ENCODE assay signal across 7 mouse cellular contexts in the genomic region with DNA sequence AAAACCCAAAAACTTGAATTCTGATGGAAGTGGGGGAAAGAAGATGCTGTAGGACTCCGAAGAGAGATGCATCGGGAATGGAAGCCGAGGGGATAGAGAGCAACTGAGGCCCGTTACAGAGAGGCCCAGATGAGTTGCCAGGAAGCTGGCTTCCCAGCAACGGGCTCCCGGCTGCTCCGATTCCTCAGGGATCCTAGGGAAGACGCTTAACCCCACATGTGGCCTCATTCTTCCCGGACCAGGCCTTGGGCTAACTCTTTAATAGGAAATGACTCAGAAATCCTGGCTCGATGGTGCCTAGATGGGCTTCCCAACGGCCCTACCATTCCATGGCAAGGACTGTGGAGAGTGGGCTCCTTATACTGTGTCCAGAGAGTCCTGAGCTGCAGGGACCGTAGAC. TPM values are rescaled to one million over a fixed set of nuclear protein-coding genes. Genes with fewer than 3 reads are reported as not detected.
DNase-seq lines count a peak whose midpoint lies in the region; ATAC-seq and TF ChIP-seq lines count a peak whose summit lies in the region.

No protein-coding gene starts in this region.

- no peak for ATAC-seq in megakaryocyte, adult 5-6 weeks (ENCODE audit: poor library complexity, severe bottlenecking)
- no peak for ATAC-seq in embryonic facial prominence, embryonic 15.5 days (ENCODE audit: insufficient number of reproducible peaks, low FRiP score, low TSS enrichment, low read depth)
- no peak for ATAC-seq in intestine, postnatal 0 days
- ATAC-seq in neural tube, embryonic 15.5 days (ENCODE audit: low FRiP score), result no peak

- no peak for TF ChIP-seq CTCF in intestine, postnatal 0 days (IDR thresholded peaks at IDR 0.05; ENCODE audit: low read depth)

- peaks cover 25% of the 10 kb centered on the region for H3K36me3 ChIP-seq in megakaryocyte, embryonic 14.5 days (replicated peaks; ENCODE audit: low read length)
- H3K36me3 ChIP-seq in embryonic facial prominence, embryonic 15.5 days, result peaks cover 23% of the 10 kb centered on the region
- 0 out of 2 replicates have a peak, but pooled peaks cover 11% of the 10 kb centered on the region for H3K36me3 ChIP-seq in intestine, postnatal 0 days (ENCODE audit: control insufficient read depth, insufficient read depth)
- H3K36me3 ChIP-seq in neural tube, embryonic 15.5 days, result no peaks in the 10 kb centered on the region

- no peak for DNase-seq in right cerebral cortex, adult 2 months (ENCODE audit: low spot score in 2 of 2)
- no peak for DNase-seq in urinary bladder, adult 18-20 months (ENCODE audit: low spot score in 2 of 2)

- peak overlapping the region; percentile 68 for H3K27ac ChIP-seq in embryonic facial prominence, embryonic 15.5 days (replicated peaks)
- no peak overlapping the region for H3K27ac ChIP-seq in intestine, postnatal 0 days (ENCODE audit: low read depth, low read length)
- H3K27ac ChIP-seq in neural tube, embryonic 15.5 days (replicated peaks), result 0 out of 2 replicates have a peak overlapping the region, but pooled peaks have one; percentile 28

- H3K27me3 ChIP-seq in megakaryocyte, embryonic 14.5 days (replicated peaks), result peaks cover 6% of the 10 kb centered on the region
- no peaks in the 10 kb centered on the region for H3K27me3 ChIP-seq in embryonic facial prominence, embryonic 15.5 days
- no peaks in the 10 kb centered on the region for H3K27me3 ChIP-seq in intestine, postnatal 0 days (replicated peaks; ENCODE audit: control insufficient read depth, insufficient read depth, low read length)
- H3K27me3 ChIP-seq in neural tube, embryonic 15.5 days (replicated peaks), result 0 out of 2 replicates have a peak, but pooled peaks cover 9% of the 10 kb centered on the region

- peaks cover 54% of the 10 kb centered on the region for H3K4me1 ChIP-seq in megakaryocyte, embryonic 14.5 days
- H3K4me1 ChIP-seq in embryonic facial prominence, embryonic 15.5 days, result peaks cover 34% of the 10 kb centered on the region
- H3K4me1 ChIP-seq in intestine, postnatal 0 days (replicated peaks; ENCODE audit: control insufficient read depth, insufficient read depth, low read length), result no peaks in the 10 kb centered on the region; the same call in none of the 2 replicates
- peaks cover 20% of the 10 kb centered on the region for H3K4me1 ChIP-seq in neural tube, embryonic 15.5 days

- H3K4me3 ChIP-seq in megakaryocyte, embryonic 14.5 days (replicated peaks), result peak overlapping the region; percentile 96
- peak overlapping the region; percentile 65 for H3K4me3 ChIP-seq in embryonic facial prominence, embryonic 15.5 days (replicated peaks)
- H3K4me3 ChIP-seq in intestine, postnatal 0 days (ENCODE audit: low read depth, low read length), result peak overlapping the region; percentile 65
- H3K4me3 ChIP-seq in neural tube, embryonic 15.5 days (replicated peaks), result peak overlapping the region; percentile 59

- 4% methylated on average over 12 of the region's 12 CpGs for WGBS in embryonic facial prominence, embryonic 15.5 days
- WGBS in intestine, postnatal 0 days, result 4% methylated on average over 12 of the region's 12 CpGs
- WGBS in neural tube, embryonic 15.5 days, result 11% methylated on average over 12 of the region's 12 CpGs

- peak overlapping the region; percentile 47 for H3K9ac ChIP-seq in embryonic facial prominence, embryonic 15.5 days
- H3K9ac ChIP-seq in intestine, postnatal 0 days (ENCODE audit: low read depth, low read length), result peak overlapping the region; percentile 51; the same call in 1 of the 2 replicates
- H3K9ac ChIP-seq in neural tube, embryonic 15.5 days (replicated peaks), result peak overlapping the region; percentile 47

- no peaks in the 10 kb centered on the region for H3K9me3 ChIP-seq in megakaryocyte, embryonic 14.5 days
- no peaks in the 10 kb centered on the region for H3K9me3 ChIP-seq in embryonic facial prominence, embryonic 15.5 days (replicated peaks)
- H3K9me3 ChIP-seq in intestine, postnatal 0 days (ENCODE audit: control insufficient read depth), result no peaks in the 10 kb centered on the region
- H3K9me3 ChIP-seq in neural tube, embryonic 15.5 days (replicated peaks), result no peaks in the 10 kb centered on the region

- peak overlapping the region; percentile 83 for H3K4me2 ChIP-seq in embryonic facial prominence, embryonic 15.5 days (replicated peaks)
- peak overlapping the region; percentile 89 for H3K4me2 ChIP-seq in intestine, postnatal 0 days (replicated peaks; ENCODE audit: low read depth)
- H3K4me2 ChIP-seq in neural tube, embryonic 15.5 days, result peak overlapping the region; percentile 93

RNA-seq across cellular contexts. Expression of gene Cchcr1, which starts 0.6 kb away (rescaled TPM):
- polyA plus RNA-seq in megakaryocyte, embryonic 14.5 days (2012; ENCODE audit: insufficient read depth, low replicate concordance), result 3.2 and 10.5 TPM in 2 replicates
- total RNA-seq in megakaryocyte, adult 5-6 weeks (2015), result 3.3 and 4.0 TPM in 2 replicates
- total RNA-seq in megakaryocyte, adult 5-6 weeks (2017), result 4.0 and 5.7 TPM in 2 replicates
- polyA plus RNA-seq in embryonic facial prominence, embryonic 15.5 days (2015; fragmentation: Nextera tagmentation; extraction: Ambion mirVana), result 18.3 and 20.7 TPM in 2 replicates
- 4.8 and 5.0 TPM in 2 replicates for polyA plus RNA-seq in intestine, postnatal 0 days (2015; fragmentation: Nextera tagmentation; extraction: Ambion mirVana)
- 5.1 and 7.9 TPM in 2 replicates for polyA plus RNA-seq in neural tube, embryonic 15.5 days (2015; fragmentation: Nextera tagmentation; extraction: Ambion mirVana)

RNA-seq across cellular contexts. Expression of gene Tcf19, which starts 0.9 kb away (rescaled TPM):
- polyA plus RNA-seq in megakaryocyte, embryonic 14.5 days (2012; ENCODE audit: insufficient read depth, low replicate concordance), result 16.3 and 17.5 TPM in 2 replicates
- total RNA-seq in megakaryocyte, adult 5-6 weeks (2015), result 64.7 and 72.2 TPM in 2 replicates
- 26.2 and 29.6 TPM in 2 replicates for total RNA-seq in megakaryocyte, adult 5-6 weeks (2017)
- polyA plus RNA-seq in embryonic facial prominence, embryonic 15.5 days (2015; fragmentation: Nextera tagmentation; extraction: Ambion mirVana), result 86.0 and 86.2 TPM in 2 replicates
- 23.0 and 24.2 TPM in 2 replicates for polyA plus RNA-seq in intestine, postnatal 0 days (2015; fragmentation: Nextera tagmentation; extraction: Ambion mirVana)
- 14.4 and 27.5 TPM in 2 replicates for polyA plus RNA-seq in neural tube, embryonic 15.5 days (2015; fragmentation: Nextera tagmentation; extraction: Ambion mirVana)

RNA-seq across cellular contexts. Expression of gene Pou5f1, which starts 11.7 kb away (rescaled TPM):
- not detected in 2 replicates for polyA plus RNA-seq in megakaryocyte, embryonic 14.5 days (2012; ENCODE audit: insufficient read depth, low replicate concordance)
- total RNA-seq in megakaryocyte, adult 5-6 weeks (2015), result 0.29 TPM in 1 of 2 replicates, not detected in the other
- not detected in 2 replicates for total RNA-seq in megakaryocyte, adult 5-6 weeks (2017)
- polyA plus RNA-seq in embryonic facial prominence, embryonic 15.5 days (2015; fragmentation: Nextera tagmentation; extraction: Ambion mirVana), result not detected in 2 replicates
- polyA plus RNA-seq in intestine, postnatal 0 days (2015; fragmentation: Nextera tagmentation; extraction: Ambion mirVana), result not detected in 2 replicates
- not detected in 2 replicates for polyA plus RNA-seq in neural tube, embryonic 15.5 days (2015; fragmentation: Nextera tagmentation; extraction: Ambion mirVana)

RNA-seq across cellular contexts. Expression of gene Psors1c2, which starts 15.5 kb away (rescaled TPM):
- polyA plus RNA-seq in megakaryocyte, embryonic 14.5 days (2012; ENCODE audit: insufficient read depth, low replicate concordance), result 3.7 TPM in 1 of 2 replicates, not detected in the other
- not detected in 2 replicates for total RNA-seq in megakaryocyte, adult 5-6 weeks (2015)
- total RNA-seq in megakaryocyte, adult 5-6 weeks (2017), result not detected in 2 replicates
- 20.4 and 22.7 TPM in 2 replicates for polyA plus RNA-seq in embryonic facial prominence, embryonic 15.5 days (2015; fragmentation: Nextera tagmentation; extraction: Ambion mirVana)
- polyA plus RNA-seq in intestine, postnatal 0 days (2015; fragmentation: Nextera tagmentation; extraction: Ambion mirVana), result not detected in 2 replicates
- 0.81 and 0.96 TPM in 2 replicates for polyA plus RNA-seq in neural tube, embryonic 15.5 days (2015; fragmentation: Nextera tagmentation; extraction: Ambion mirVana)

RNA-seq across cellular contexts. Expression of gene Cdsn, which starts 34.4 kb away (rescaled TPM):
- polyA plus RNA-seq in megakaryocyte, embryonic 14.5 days (2012; ENCODE audit: insufficient read depth, low replicate concordance), result not detected in 2 replicates
- total RNA-seq in megakaryocyte, adult 5-6 weeks (2015), result not detected in 2 replicates
- not detected in 2 replicates for total RNA-seq in megakaryocyte, adult 5-6 weeks (2017)
- polyA plus RNA-seq in embryonic facial prominence, embryonic 15.5 days (2015; fragmentation: Nextera tagmentation; extraction: Ambion mirVana), result 12.1 and 12.5 TPM in 2 replicates
- 0.22 and 0.40 TPM in 2 replicates for polyA plus RNA-seq in intestine, postnatal 0 days (2015; fragmentation: Nextera tagmentation; extraction: Ambion mirVana)
- polyA plus RNA-seq in neural tube, embryonic 15.5 days (2015; fragmentation: Nextera tagmentation; extraction: Ambion mirVana), result 0.08 TPM in 1 of 2 replicates, not detected in the other
